Mouse (Mus musculus) ES-E14 (cell line): ENCODE measurements around the gene Klhdc10. TPM values are rescaled to one million over a fixed set of nuclear protein-coding genes. Genes with fewer than 3 reads are reported as not detected.

Experiments
- DNase-seq: peaks from one replicate; pipeline ENCODE4 v3.0.0-alpha.2; 2013; ENCODE audit warnings: low read depth, low spot score
- H3K27ac ChIP-seq: 2 replicates; pipeline ENCODE4 v1.5.1; 2012; ENCODE audit warnings: low read depth, mild to moderate bottlenecking, low read length, moderate library complexity, mixed read lengths; ENCODE audit not compliant: poor library complexity, insufficient read depth, severe bottlenecking
- H3K36me3 ChIP-seq: 2 replicates; pipeline ENCODE4 v1.6.1; 2012; ENCODE audit warnings: mild to moderate bottlenecking, low read length, moderate library complexity, mixed read lengths; ENCODE audit not compliant: control insufficient read depth, poor library complexity, insufficient read depth, severe bottlenecking
- H3K4me1 ChIP-seq, 2 experiments: fragments of 150-350 bp in 1 of 2; sonication (generic) in 1 of 2; 2 replicates each; pipeline ENCODE4 v1.6.1; 2012; ENCODE audit warnings: low read length in 2 of 2, mild to moderate bottlenecking in 1 of 2, mixed read lengths in 1 of 2; ENCODE audit not compliant: control insufficient read depth in 2 of 2, insufficient read depth in 2 of 2, poor library complexity in 1 of 2
- H3K4me3 ChIP-seq, 2 experiments: fragments of 150-350 bp in 1 of 2; sonication (generic) in 1 of 2; 2 replicates each; pipeline ENCODE4 v1.5.1; 2012; ENCODE audit warnings: low read length in 2 of 2, low read depth in 1 of 2, mild to moderate bottlenecking in 1 of 2, mixed read lengths in 1 of 2; ENCODE audit not compliant: insufficient read depth in 1 of 2, poor library complexity in 1 of 2, severe bottlenecking in 1 of 2
- H3K9ac ChIP-seq: 2 replicates; pipeline ENCODE4 v1.6.1; 2012; ENCODE audit warnings: low read depth, mild to moderate bottlenecking, low read length, mixed read lengths; ENCODE audit not compliant: poor library complexity, insufficient read depth, severe bottlenecking
- H3K9me3 ChIP-seq: fragments of 150-350 bp; sonication (generic); 2 replicates; pipeline ENCODE4 v1.6.1; 2012; ENCODE audit warnings: low read depth, mild to moderate bottlenecking, low read length; ENCODE audit not compliant: control insufficient read depth, insufficient read depth
- CHD2 ChIP-seq: IDR thresholded peaks from 2 replicates; pipeline ENCODE4 v1.6.1; 2014; ENCODE audit warnings: mild to moderate bottlenecking, low read depth, low read length, inconsistent platforms
- HCFC1 ChIP-seq: IDR thresholded peaks from 2 replicates; pipeline ENCODE4 v1.6.1; 2012; ENCODE audit warnings: low read length, inconsistent platforms, borderline replicate concordance; ENCODE audit not compliant: insufficient read depth
- MAFK ChIP-seq: IDR thresholded peaks from 2 replicates; pipeline ENCODE4 v1.6.1; 2014; ENCODE audit warnings: mild to moderate bottlenecking, low read depth, low read length, inconsistent platforms; ENCODE audit not compliant: insufficient read depth
- ZC3H11A ChIP-seq: IDR thresholded peaks from 2 replicates; pipeline ENCODE4 v1.6.1; 2012; ENCODE audit warnings: low read depth, mild to moderate bottlenecking, inconsistent platforms, low read length, borderline replicate concordance
- ZNF384 ChIP-seq: IDR thresholded peaks from 2 replicates; pipeline ENCODE4 v1.6.1; 2012; ENCODE audit warnings: low read depth, low read length, inconsistent platforms
- in situ Hi-C, 2 experiments: fragments of 600-800 bp; cut with MboI; formaldehyde crosslinking; loops; one replicate each; pipeline ENCODE4 v1.15.1; 2025; ENCODE audit warnings: low sequenced_read_pairs in 2 of 2, inconsistent platforms in 1 of 2; ENCODE audit not compliant: unreplicated experiment in 2 of 2
- total RNA-seq: library from RNA; depleted of rRNA; stranded (reverse); fragments of 300-350 nt; gene quantifications from 2 replicates; pipeline ENCODE4 v1.2.3, GENCODE M21; 2012; rRNA removed

Klhdc10 gene
- 44.2 and 48.9 TPM in 2 replicates for total RNA-seq

GRCm38 (mm10) chr6:30401308-30402015 is at the start of gene Klhdc10:
TSS of gene Klhdc10 (plus strand) at chr6:30401868.
- peak; percentile 98 for DNase-seq
- peak within 1 kb of the TSS; percentile 62; the same call in 1 of the 2 replicates for H3K27ac ChIP-seq
- no peaks in the 10 kb centered on the region for H3K9me3 ChIP-seq
- H3K36me3 ChIP-seq, result no peaks in the 10 kb centered on the region
- TF ChIP-seq ZNF384 (0 out of 2 replicates have a peak, but pooled peaks have one; percentile 6), ZC3H11A (no peak), MAFK (peak; percentile 62; the same call in 1 of the 2 replicates), CHD2 (peak; percentile 94), HCFC1 (peak; percentile 83)
- H3K4me1 ChIP-seq, result peaks cover 0 to 12% of the 10 kb centered on the region in 2 experiments; a peak in 2 of 4 replicates
- peak within 1 kb of the TSS; percentile 98 to 100 for H3K4me3 ChIP-seq
- in situ Hi-C loops, result loop anchor here in 1 of 2 experiments (25.0 kb wide), 1 partner anchor 586 kb away; no protein-coding TSS in a partner anchor
- H3K9ac ChIP-seq, result peak within 1 kb of the TSS; percentile 97

- in situ Hi-C loops, result no loop called here
Observed at GRCm38 (mm10) chr6:30352762-30353161, 48.9 kb upstream of the Klhdc10 start.

GRCm38 (mm10) chr6:30353661-30354060 is 48.0 kb upstream of the Klhdc10 start:
- Histone ChIP-seq H3K4me1 (peaks cover 2 to 3% of the 10 kb centered on the region in 2 experiments; a peak in 1 of 4 replicates), H3K4me3 (no peak overlapping the region), H3K36me3 (no peaks in the 10 kb centered on the region), H3K9ac (no peak overlapping the region), H3K9me3 (no peaks in the 10 kb centered on the region), H3K27ac (no peak overlapping the region)
- in situ Hi-C loops, result no loop called here
- no peak for DNase-seq
- TF ChIP-seq MAFK, result no peak
- no peak for TF ChIP-seq ZNF384
- TF ChIP-seq CHD2, result no peak
- TF ChIP-seq HCFC1, result no peak
- no peak for TF ChIP-seq ZC3H11A

More at GRCm38 (mm10) chr6:30352762-30353161, 48.9 kb upstream of the Klhdc10 start:
- Histone ChIP-seq H3K4me3 (no peak overlapping the region), H3K27ac (no peak overlapping the region), H3K9me3 (no peaks in the 10 kb centered on the region), H3K4me1 (peaks cover 2 to 3% of the 10 kb centered on the region in 2 experiments; a peak in 1 of 4 replicates), H3K9ac (no peak overlapping the region), H3K36me3 (no peaks in the 10 kb centered on the region)
- no peak for TF ChIP-seq ZNF384
- DNase-seq, result no peak

GRCm38 (mm10) chr6:30354760-30355159 is 46.9 kb upstream of the Klhdc10 start:
- Histone ChIP-seq H3K27ac (no peak overlapping the region), H3K9me3 (no peaks in the 10 kb centered on the region), H3K4me3 (no peak overlapping the region), H3K9ac (no peak overlapping the region), H3K36me3 (no peaks in the 10 kb centered on the region), H3K4me1 (peaks cover 2 to 3% of the 10 kb centered on the region in 2 experiments; a peak in 1 of 4 replicates)
- no peak for TF ChIP-seq ZC3H11A
- 0 out of 2 replicates have a peak, but pooled peaks have one; percentile 54 for TF ChIP-seq ZNF384
- no peak for TF ChIP-seq HCFC1
- no peak for DNase-seq
- in situ Hi-C loops, result no loop called here
